Mouse (Mus musculus) embryonic facial prominence, embryonic 12.5 days (tissue): ENCODE results near the gene Ubald1. TPM values are rescaled to one million over a fixed set of nuclear protein-coding genes. Genes with fewer than 3 reads are reported as not detected.

ENCODE experiments used
- ATAC-seq: fragments of 200-750 bp; cut with Nextera tagmentation; 2 replicates; pipeline ENCODE4 v1.8.0; 2017; ENCODE audit not compliant: insufficient number of reproducible peaks, insufficient read depth, low FRiP score, low TSS enrichment
- H3K27ac ChIP-seq: fragments of 300-500 bp; sonication (generic); 2 replicates; pipeline ENCODE4 v1.5.1; 2016; ENCODE audit warnings: mild to moderate bottlenecking
- H3K27me3 ChIP-seq: fragments of 300-500 bp; sonication (generic); 2 replicates; pipeline ENCODE4 v1.6.1; 2016; ENCODE audit warnings: mild to moderate bottlenecking, moderate library complexity
- H3K36me3 ChIP-seq: fragments of 300-500 bp; sonication (generic); 2 replicates; pipeline ENCODE4 v1.6.1; 2016; ENCODE audit warnings: mild to moderate bottlenecking
- H3K4me1 ChIP-seq: fragments of 300-500 bp; sonication (generic); 2 replicates; pipeline ENCODE4 v1.6.1; 2016
- H3K4me2 ChIP-seq: fragments of 300-500 bp; sonication (generic); replicated peaks from 2 replicates; pipeline ENCODE4 v1.6.1; 2016; ENCODE audit warnings: mild to moderate bottlenecking, moderate library complexity
- H3K4me3 ChIP-seq: fragments of 300-500 bp; sonication (generic); 2 replicates; pipeline ENCODE4 v1.5.1; 2016; ENCODE audit warnings: mild to moderate bottlenecking
- H3K9ac ChIP-seq: fragments of 300-500 bp; sonication (generic); 2 replicates; pipeline ENCODE4 v1.6.1; 2016; ENCODE audit warnings: mild to moderate bottlenecking, moderate library complexity
- H3K9me3 ChIP-seq: fragments of 300-500 bp; sonication (generic); 2 replicates; pipeline ENCODE4 v1.6.1; 2016; ENCODE audit warnings: mild to moderate bottlenecking, moderate library complexity
- WGBS: fragments of 180-500 bp; shearing (Covaris S2); methylation state at CpG from one replicate; pipeline ENCODE4 v1.1.7; 2016; 5-methylcytosine and 5-hydroxymethylcytosine counted together
- polyA plus RNA-seq: library from polyadenylated mRNA; unstranded; fragments of >200 nt; fragmentation: Nextera tagmentation; extraction: Ambion mirVana; gene quantifications from 2 replicates; pipeline ENCODE4 v1.2.1, GENCODE M21; 2016

Gene Ubald1
- polyA plus RNA-seq, 1 experiment from 2014 or later: 32.7 TPM

GRCm38 (mm10) chr16:4831650-4832419 is 48.3 kb downstream of the Ubald1 start:
- Histone ChIP-seq H3K27ac (no peak overlapping the region), H3K27me3 (no peaks in the 10 kb centered on the region), H3K9me3 (no peaks in the 10 kb centered on the region), H3K4me1 (no peaks in the 10 kb centered on the region), H3K9ac (no peak overlapping the region), H3K36me3 (no peaks in the 10 kb centered on the region), H3K4me3 (no peak overlapping the region), H3K4me2 (no peak overlapping the region)
- no peak for ATAC-seq
- 72% methylated on average over 15 of the region's 15 CpGs for WGBS

- no peak for ATAC-seq
- H3K4me1 ChIP-seq: no peaks in the 10 kb centered on the region
- no peak overlapping the region for H3K9ac ChIP-seq
- H3K36me3 ChIP-seq: no peaks in the 10 kb centered on the region
- no peaks in the 10 kb centered on the region for H3K27me3 ChIP-seq
- no peak overlapping the region for H3K4me3 ChIP-seq
- 81% methylated on average over 6 of the region's 6 CpGs for WGBS
- H3K27ac ChIP-seq: no peak overlapping the region
- H3K9me3 ChIP-seq: no peaks in the 10 kb centered on the region
- H3K4me2 ChIP-seq: no peak overlapping the region
Measured at GRCm38 (mm10) chr16:4829271-4829900, 50.7 kb downstream of the Ubald1 start.

- 90% methylated on average over 5 of the region's 5 CpGs for WGBS
- Histone ChIP-seq H3K9me3 (no peaks in the 10 kb centered on the region), H3K4me1 (no peaks in the 10 kb centered on the region), H3K4me2 (no peak overlapping the region), H3K27ac (no peak overlapping the region), H3K27me3 (no peaks in the 10 kb centered on the region), H3K36me3 (no peaks in the 10 kb centered on the region), H3K4me3 (no peak overlapping the region), H3K9ac (no peak overlapping the region)
- ATAC-seq: no peak
Measured at GRCm38 (mm10) chr16:4827639-4828038, 52.5 kb downstream of the Ubald1 start.

Other genes starting within 250 kb of the Ubald1 start
- 23.4 and 24.1 TPM in 2 replicates for gene Vasn, start 240.4 kb downstream of the Ubald1 start, polyA plus RNA-seq
- 57.1 and 59.8 TPM in 2 replicates for gene Dnaja3, start 240.3 kb downstream of the Ubald1 start, polyA plus RNA-seq
- gene Coro7, start 200.5 kb downstream of the Ubald1 start, polyA plus RNA-seq: 18.2 and 23.1 TPM in 2 replicates
- gene Nmral1, start 161.0 kb downstream of the Ubald1 start, polyA plus RNA-seq: 124 and 135 TPM in 2 replicates
- 102 and 105 TPM in 2 replicates for gene Hmox2, start 154.0 kb downstream of the Ubald1 start, polyA plus RNA-seq
- 96.8 and 99.7 TPM in 2 replicates for gene Cdip1, start 90.0 kb downstream of the Ubald1 start, polyA plus RNA-seq
- 0.50 and 0.67 TPM in 2 replicates for gene 4930562C15Rik, start 44.9 kb downstream of the Ubald1 start, polyA plus RNA-seq
- gene Mgrn1, start 5.9 kb upstream of the Ubald1 start, polyA plus RNA-seq: 91.9 and 93.4 TPM in 2 replicates
- 171 and 177 TPM in 2 replicates for gene Nudt16l1, start 58.4 kb upstream of the Ubald1 start, polyA plus RNA-seq
- gene Anks3, start 83.9 kb upstream of the Ubald1 start, polyA plus RNA-seq: 64.3 and 69.2 TPM in 2 replicates
- not detected in 2 replicates for gene Sept12, start 117.5 kb upstream of the Ubald1 start, polyA plus RNA-seq
- gene Smim22, start 127.0 kb upstream of the Ubald1 start, polyA plus RNA-seq: 3.6 and 3.9 TPM in 2 replicates
- 65.1 and 74.9 TPM in 2 replicates for gene Rogdi, start 133.2 kb upstream of the Ubald1 start, polyA plus RNA-seq
- gene Glyr1, start 169.5 kb upstream of the Ubald1 start, polyA plus RNA-seq: 169 and 172 TPM in 2 replicates
- 26.9 and 27.0 TPM in 2 replicates for gene Ubn1, start 169.7 kb upstream of the Ubald1 start, polyA plus RNA-seq